ENCODE assay signal across 15 mouse cellular contexts in the genomic region with DNA sequence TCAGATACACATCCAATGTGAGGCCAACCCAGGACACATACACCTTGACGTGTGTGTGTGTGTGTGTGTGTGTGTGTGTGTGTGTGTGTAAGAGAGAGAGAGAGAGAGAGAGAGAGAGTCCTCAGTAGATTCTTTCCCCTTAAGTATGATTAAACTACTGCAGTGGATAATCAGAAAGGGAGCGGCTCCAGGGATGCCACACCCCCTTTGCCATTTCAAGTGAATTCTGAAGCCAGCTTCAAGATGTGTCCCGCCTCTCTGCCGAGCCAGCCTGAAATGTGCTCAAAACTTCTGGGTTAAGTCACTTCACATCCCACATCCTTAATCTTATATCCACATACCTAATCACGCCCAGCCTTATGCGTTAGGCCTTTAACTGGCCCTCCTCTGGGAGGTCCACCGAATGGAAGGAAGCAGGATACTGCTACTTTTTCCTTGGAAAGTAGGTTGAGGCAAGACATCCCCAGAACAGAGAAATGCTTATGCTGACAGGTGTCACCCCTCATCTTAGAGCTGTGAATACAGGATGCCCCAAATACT. TPM values are rescaled to one million over a fixed set of nuclear protein-coding genes. Genes with fewer than 3 reads are reported as not detected.
A peak's percentile ranks its signal among the peaks of the same experiment; 100 is the strongest.
DNase-seq lines count a peak whose midpoint lies in the region; ATAC-seq and TF ChIP-seq lines count a peak whose summit lies in the region.
"Had no signal": no experiment of that assay in that cellular context is flagged by ENCODE, and none has a peak within 500 bp of the region (broad histone marks: within the 10 kb centered on the region; RNA-seq: fewer than 3 reads in every experiment).

No protein-coding gene starts in this region.

- H3K4me2 ChIP-seq in midbrain, embryonic 13.5 days (replicated peaks): peak overlapping the region; percentile 88
- H3K4me2 ChIP-seq in limb, embryonic 15.5 days: peak overlapping the region; percentile 80
- H3K4me2 ChIP-seq in stomach, postnatal 0 days (replicated peaks; ENCODE audit: low read depth): peak overlapping the region; percentile 80

- peaks cover 39% of the 10 kb centered on the region for H3K4me1 ChIP-seq in heart, embryonic 10.5 days
- H3K4me1 ChIP-seq in midbrain, embryonic 13.5 days (replicated peaks): peaks cover 26% of the 10 kb centered on the region
- H3K4me1 ChIP-seq in midbrain, embryonic 10.5 days: peaks cover 35% of the 10 kb centered on the region
- H3K4me1 ChIP-seq in limb, embryonic 15.5 days: peaks cover 24% of the 10 kb centered on the region
- no peaks in the 10 kb centered on the region; the same call in 1 of the 2 replicates for H3K4me1 ChIP-seq in stomach, postnatal 0 days (replicated peaks; ENCODE audit: control insufficient read depth, insufficient read depth)
- H3K4me1 ChIP-seq in cerebellum, adult 2 months (ENCODE audit: control insufficient read depth, insufficient read depth, low read length): no peaks in the 10 kb centered on the region; the same call in 1 of the 2 replicates

- WGBS in heart, embryonic 10.5 days: 62% methylated on average over 7 of the region's 7 CpGs
- WGBS in midbrain, embryonic 13.5 days: 76% methylated on average over 7 of the region's 7 CpGs
- WGBS in midbrain, embryonic 10.5 days: 59% methylated on average over 7 of the region's 7 CpGs
- WGBS in limb, embryonic 15.5 days: 61% methylated on average over 7 of the region's 7 CpGs
- 51% methylated on average over 7 of the region's 7 CpGs for WGBS in stomach, postnatal 0 days
- WGBS in cerebellum, adult 2 months: 67% methylated on average over 7 of the region's 7 CpGs

- H3K9ac ChIP-seq in midbrain, embryonic 13.5 days (replicated peaks): no peak overlapping the region
- no peak overlapping the region for H3K9ac ChIP-seq in limb, embryonic 15.5 days
- no peak overlapping the region for H3K9ac ChIP-seq in stomach, postnatal 0 days (ENCODE audit: low read length)

- no peak for TF ChIP-seq EP300 in stomach, postnatal 0 days (optimal IDR thresholded peaks at IDR 0.05)

- ATAC-seq in midbrain, embryonic 13.5 days: no peak
- no peak for ATAC-seq in limb, embryonic 15.5 days (ENCODE audit: insufficient number of reproducible peaks, low FRiP score, low TSS enrichment, low read depth)
- ATAC-seq in stomach, postnatal 0 days (ENCODE audit: low FRiP score, low TSS enrichment): no peak

- intact Hi-C loops in heart, postnatal 25 days (cut with DNase I): loop anchor here (5.0 kb wide), 1 partner anchor 104 kb away; a partner anchor contains a TSS

- H3K4me3 ChIP-seq in heart, embryonic 10.5 days: no peak overlapping the region
- H3K4me3 ChIP-seq in midbrain, embryonic 13.5 days (replicated peaks): no peak overlapping the region
- no peak overlapping the region for H3K4me3 ChIP-seq in midbrain, embryonic 10.5 days
- H3K4me3 ChIP-seq in limb, embryonic 15.5 days: peak overlapping the region; percentile 61; the same call in 1 of the 2 replicates
- H3K4me3 ChIP-seq in stomach, postnatal 0 days (ENCODE audit: low read depth, low read length): no peak overlapping the region
- no peak overlapping the region for H3K4me3 ChIP-seq in cerebellum, adult 2 months (replicated peaks; ENCODE audit: insufficient read depth, low read depth, low read length)

- no peak for TF ChIP-seq CTCF in stomach, postnatal 0 days (IDR thresholded peaks at IDR 0.05; ENCODE audit: low read depth)
- no peak for TF ChIP-seq CTCF in cerebellum, adult 2 months (IDR thresholded peaks at IDR 0.05; ENCODE audit: borderline replicate concordance, insufficient read depth, low read depth, low read length)

- peaks cover 10% of the 10 kb centered on the region for H3K36me3 ChIP-seq in heart, embryonic 10.5 days
- 0 out of 2 replicates have a peak, but pooled peaks cover 5% of the 10 kb centered on the region for H3K36me3 ChIP-seq in midbrain, embryonic 13.5 days
- H3K36me3 ChIP-seq in midbrain, embryonic 10.5 days: peaks cover 7% of the 10 kb centered on the region; the same call in 1 of the 2 replicates
- H3K36me3 ChIP-seq in limb, embryonic 15.5 days: peaks cover 9% of the 10 kb centered on the region
- 0 out of 2 replicates have a peak, but pooled peaks cover 2% of the 10 kb centered on the region for H3K36me3 ChIP-seq in stomach, postnatal 0 days (ENCODE audit: control insufficient read depth, insufficient read depth, low read length)

- no peak overlapping the region for H3K27ac ChIP-seq in heart, embryonic 10.5 days
- no peak overlapping the region for H3K27ac ChIP-seq in midbrain, embryonic 13.5 days
- no peak overlapping the region for H3K27ac ChIP-seq in midbrain, embryonic 10.5 days (replicated peaks)
- H3K27ac ChIP-seq in limb, embryonic 15.5 days: no peak overlapping the region
- H3K27ac ChIP-seq in stomach, postnatal 0 days (replicated peaks): 0 out of 2 replicates have a peak overlapping the region, but pooled peaks have one; percentile 13
- no peak overlapping the region for H3K27ac ChIP-seq in cerebellum, adult 2 months (ENCODE audit: insufficient read depth, low read length)
- H3K27ac ChIP-seq: kidney, postnatal 0 days; midbrain, embryonic 12.5 days had no signal

- DNase-seq in heart, embryonic 10.5 days (ENCODE audit: low spot score): peak; percentile 56
- no peak for DNase-seq in heart, postnatal 25 days (ENCODE audit: low spot score)
- DNase-seq in midbrain, embryonic 10.5 days (ENCODE audit: low spot score): no peak
- peak; percentile 51 for DNase-seq in stomach, postnatal 0 days (ENCODE audit: low spot score)
- DNase-seq in T-cell, adult 2 months (ENCODE audit: low spot score): no peak
- DNase-seq in cerebellum, adult 2 months: no peak

- no peak for TF ChIP-seq POLR2A in cerebellum, adult 2 months (IDR thresholded peaks at IDR 0.05; ENCODE audit: borderline replicate concordance, insufficient read depth, low read length)

- H3K9me3 ChIP-seq in heart, embryonic 10.5 days: no peaks in the 10 kb centered on the region
- no peaks in the 10 kb centered on the region for H3K9me3 ChIP-seq in midbrain, embryonic 13.5 days
- H3K9me3 ChIP-seq in midbrain, embryonic 10.5 days (replicated peaks): no peaks in the 10 kb centered on the region
- no peaks in the 10 kb centered on the region for H3K9me3 ChIP-seq in limb, embryonic 15.5 days
- H3K9me3 ChIP-seq in stomach, postnatal 0 days (ENCODE audit: control insufficient read depth, low read length): no peaks in the 10 kb centered on the region
- H3K9me3 ChIP-seq: midbrain, embryonic 12.5 days had no signal

- H3K27me3 ChIP-seq in heart, embryonic 10.5 days (ENCODE audit: insufficient read depth, poor library complexity, severe bottlenecking): no peaks in the 10 kb centered on the region
- 0 out of 2 replicates have a peak, but pooled peaks cover 6% of the 10 kb centered on the region for H3K27me3 ChIP-seq in midbrain, embryonic 13.5 days
- H3K27me3 ChIP-seq in midbrain, embryonic 10.5 days (ENCODE audit: low read depth, poor library complexity, severe bottlenecking): peaks cover 11% of the 10 kb centered on the region; the same call in 1 of the 2 replicates
- H3K27me3 ChIP-seq in limb, embryonic 15.5 days: no peaks in the 10 kb centered on the region
- H3K27me3 ChIP-seq in stomach, postnatal 0 days (ENCODE audit: control insufficient read depth, insufficient read depth, low read length): no peaks in the 10 kb centered on the region
- H3K27me3 ChIP-seq in cerebellum, adult 2 months (ENCODE audit: control insufficient read depth, insufficient read depth, low read length): no peaks in the 10 kb centered on the region
- H3K27me3 ChIP-seq: Patski had no signal

RNA-seq across cellular contexts. Expression of a gene that starts 4.2 kb away (rescaled TPM):
- 66.0 and 89.0 TPM in 2 replicates for polyA plus RNA-seq in heart, embryonic 10.5 days (2016; fragmentation: Nextera tagmentation; extraction: Ambion mirVana)
- total RNA-seq in heart, postnatal 25 days (2021): 10 to 100 TPM; 44.6 to 44.8 TPM
- 38.2 and 43.7 TPM in 2 replicates for polyA plus RNA-seq in midbrain, embryonic 13.5 days (2015; fragmentation: Nextera tagmentation; extraction: Ambion mirVana)
- polyA plus RNA-seq in midbrain, embryonic 10.5 days (2016; fragmentation: Nextera tagmentation; extraction: Ambion mirVana): 36.7 and 41.5 TPM in 2 replicates
- 56.4 and 56.7 TPM in 2 replicates for polyA plus RNA-seq in limb, embryonic 15.5 days (2015; fragmentation: Nextera tagmentation; extraction: Ambion mirVana)
- 40.2 and 45.7 TPM in 2 replicates for polyA plus RNA-seq in stomach, postnatal 0 days (2015; fragmentation: Nextera tagmentation; extraction: Ambion mirVana)
- 57.6 and 59.2 TPM in 2 replicates for polyA plus RNA-seq in cerebellum, adult 2 months (2012; rRNA removed)

RNA-seq across cellular contexts. Expression of a gene that starts 4.3 kb away (rescaled TPM):
- 298 and 356 TPM in 2 replicates for polyA plus RNA-seq in heart, embryonic 10.5 days (2016; fragmentation: Nextera tagmentation; extraction: Ambion mirVana)
- total RNA-seq in heart, postnatal 25 days (2021): 100 to 1,000 TPM; 103 to 112 TPM
- polyA plus RNA-seq in midbrain, embryonic 13.5 days (2015; fragmentation: Nextera tagmentation; extraction: Ambion mirVana): 289 and 300 TPM in 2 replicates
- polyA plus RNA-seq in midbrain, embryonic 10.5 days (2016; fragmentation: Nextera tagmentation; extraction: Ambion mirVana): 242 and 244 TPM in 2 replicates
- polyA plus RNA-seq in limb, embryonic 15.5 days (2015; fragmentation: Nextera tagmentation; extraction: Ambion mirVana): 384 and 403 TPM in 2 replicates
- polyA plus RNA-seq in stomach, postnatal 0 days (2015; fragmentation: Nextera tagmentation; extraction: Ambion mirVana): 397 and 433 TPM in 2 replicates
- polyA plus RNA-seq in cerebellum, adult 2 months (2012; rRNA removed): 238 and 254 TPM in 2 replicates

RNA-seq across cellular contexts. Expression of a gene that starts 26.5 kb away (rescaled TPM):
- 0.08 TPM in 1 of 2 replicates, not detected in the other for polyA plus RNA-seq in heart, embryonic 10.5 days (2016; fragmentation: Nextera tagmentation; extraction: Ambion mirVana)
- not detected for total RNA-seq in heart, postnatal 25 days (2021)
- not detected in 2 replicates for polyA plus RNA-seq in midbrain, embryonic 13.5 days (2015; fragmentation: Nextera tagmentation; extraction: Ambion mirVana)
- not detected in 2 replicates for polyA plus RNA-seq in midbrain, embryonic 10.5 days (2016; fragmentation: Nextera tagmentation; extraction: Ambion mirVana)
- not detected in 2 replicates for polyA plus RNA-seq in limb, embryonic 15.5 days (2015; fragmentation: Nextera tagmentation; extraction: Ambion mirVana)
- 0.02 and 0.16 TPM in 2 replicates for polyA plus RNA-seq in stomach, postnatal 0 days (2015; fragmentation: Nextera tagmentation; extraction: Ambion mirVana)
- polyA plus RNA-seq in cerebellum, adult 2 months (2012; rRNA removed): not detected in 2 replicates
- total RNA-seq: adrenal gland, postnatal 4 days; left cerebral cortex, postnatal 36 days had no signal
- polyA plus RNA-seq: heart, embryonic 16.5 days; kidney, postnatal 0 days; midbrain, embryonic 12.5 days; spleen, adult 2 months had no signal

Comparison
In these comparisons a context has a peak if more than half of its experiments do, and no peak if none do; other contexts are left out.
1. DNase-seq: peak in heart, embryonic 10.5 days (single experiment) and stomach, postnatal 0 days (single experiment); none in heart, postnatal 25 days (single experiment), midbrain, embryonic 10.5 days (single experiment), T-cell, adult 2 months (single experiment) and cerebellum, adult 2 months (0 of 2).
2. Peak in every context shown above with its lines, with median percentiles within 50 percentile points of each other: H3K4me2 ChIP-seq.